Mouse (Mus musculus) forebrain, embryonic 14.5 days (tissue): Measurements from ENCODE around the gene BC051142. TPM values are rescaled to one million over a fixed set of nuclear protein-coding genes. Genes with fewer than 3 reads are reported as not detected.

Experiments
- ATAC-seq: fragments of 200-750 bp; cut with Nextera tagmentation; 2 replicates; pipeline ENCODE4 v1.8.0; 2017; ENCODE audit warnings: mild to moderate bottlenecking, moderate library complexity
- DNase-seq: peaks from one replicate; pipeline ENCODE4 v3.0.0-alpha.2; 2015; ENCODE audit warnings: low spot score
- H3K27ac ChIP-seq: fragments of 300-500 bp; sonication (generic); 2 replicates; pipeline ENCODE4 v1.5.1; 2014; ENCODE audit warnings: low read depth, mild to moderate bottlenecking, control low read depth, low read length, moderate library complexity
- H3K27me3 ChIP-seq: fragments of 300-500 bp; sonication (generic); replicated peaks from 2 replicates; pipeline ENCODE4 v1.6.1; 2014; ENCODE audit warnings: low read length, control low read depth, mixed read lengths; ENCODE audit not compliant: control insufficient read depth, insufficient read depth
- H3K36me3 ChIP-seq: fragments of 300-500 bp; sonication (generic); 2 replicates; pipeline ENCODE4 v1.6.1; 2014; ENCODE audit warnings: low read length, control low read depth; ENCODE audit not compliant: control insufficient read depth, insufficient read depth
- H3K4me1 ChIP-seq: fragments of 300-500 bp; sonication (generic); 2 replicates; pipeline ENCODE4 v1.6.1; 2014; ENCODE audit warnings: antibody characterized with exemption, low read length, control low read depth; ENCODE audit not compliant: control insufficient read depth, insufficient read depth
- H3K4me2 ChIP-seq: fragments of 300-500 bp; sonication (generic); 2 replicates; pipeline ENCODE4 v1.6.1; 2014; ENCODE audit warnings: mild to moderate bottlenecking, control low read depth, low read length
- H3K4me3 ChIP-seq: fragments of 300-500 bp; sonication (generic); 2 replicates; pipeline ENCODE4 v1.5.1; 2014; ENCODE audit warnings: low read depth, low read length, control low read depth
- H3K9ac ChIP-seq: fragments of 300-500 bp; sonication (generic); 2 replicates; pipeline ENCODE4 v1.6.1; 2014; ENCODE audit warnings: mild to moderate bottlenecking, low read length, control low read depth, moderate library complexity
- H3K9me3 ChIP-seq: fragments of 300-500 bp; sonication (generic); replicated peaks from 2 replicates; pipeline ENCODE4 v1.6.1; 2016; ENCODE audit warnings: low read length, control low read depth, mixed read lengths; ENCODE audit not compliant: control insufficient read depth
- WGBS: fragments of 180-500 bp; shearing (Covaris S2); extraction: QIAGEN DNeasy Blood & Tissue Kit; methylation state at CpG from one replicate; pipeline ENCODE4 v1.1.7; 2014; 5-methylcytosine and 5-hydroxymethylcytosine counted together
- polyA plus RNA-seq: library from polyadenylated mRNA; unstranded; fragments of >200 nt; fragmentation: Nextera tagmentation; extraction: Ambion mirVana; gene quantifications from 2 replicates; pipeline ENCODE4 v1.2.1, GENCODE M21; 2014

The BC051142 gene
- polyA plus RNA-seq, 1 experiment from 2014 or later: 4.2 TPM

- ATAC-seq (no peak), DNase-seq (no peak)
- Histone ChIP-seq H3K9ac (no peak overlapping the region), H3K27me3 (no peaks in the 10 kb centered on the region), H3K27ac (no peak overlapping the region), H3K4me2 (no peak overlapping the region), H3K9me3 (no peaks in the 10 kb centered on the region), H3K4me3 (no peak overlapping the region), H3K36me3 (no peaks in the 10 kb centered on the region), H3K4me1 (no peaks in the 10 kb centered on the region)
- 87% methylated on average over 6 of the region's 6 CpGs for WGBS
Observed at GRCm38 (mm10) chr17:34373055-34373709, 25.4 kb upstream of the BC051142 start.

- no peaks in the 10 kb centered on the region for H3K27me3 ChIP-seq
- no peak within 1 kb of the TSS for H3K4me2 ChIP-seq
- no peak within 1 kb of the TSS for H3K9ac ChIP-seq
- H3K4me1 ChIP-seq: no peaks in the 10 kb centered on the region
- H3K36me3 ChIP-seq: no peaks in the 10 kb centered on the region
- no peak within 1 kb of the TSS for H3K27ac ChIP-seq
- whole genome bisulfite sequencing: 71% methylated on average over 2 of the region's 2 CpGs
- no peak within 1 kb of the TSS for H3K4me3 ChIP-seq
- ATAC-seq (no peak), DNase-seq (no peak)
- H3K9me3 ChIP-seq: no peaks in the 10 kb centered on the region
Observed at GRCm38 (mm10) chr17:34376847-34377246, 21.8 kb upstream of the BC051142 start, which contains the start of gene Btnl1. TSS of gene Btnl1 (plus strand) at chr17:34377132.

GRCm38 (mm10) chr17:34377450-34378209, 21.0 kb upstream of the BC051142 start:
- DNase-seq: no peak
- no peaks in the 10 kb centered on the region for H3K9me3 ChIP-seq
- no peaks in the 10 kb centered on the region for H3K27me3 ChIP-seq
- no peak overlapping the region for H3K4me3 ChIP-seq
- 59% methylated on average over 6 of the region's 6 CpGs for WGBS
- H3K9ac ChIP-seq: no peak overlapping the region
- H3K27ac ChIP-seq: no peak overlapping the region
- H3K4me2 ChIP-seq: no peak overlapping the region
- no peaks in the 10 kb centered on the region for H3K36me3 ChIP-seq
- no peaks in the 10 kb centered on the region for H3K4me1 ChIP-seq
- no peak for ATAC-seq

- Histone ChIP-seq H3K4me3 (no peak overlapping the region), H3K4me1 (no peaks in the 10 kb centered on the region), H3K27ac (no peak overlapping the region), H3K36me3 (no peaks in the 10 kb centered on the region), H3K4me2 (no peak overlapping the region), H3K27me3 (no peaks in the 10 kb centered on the region), H3K9me3 (no peaks in the 10 kb centered on the region), H3K9ac (no peak overlapping the region)
- 88% methylated on average over 2 of the region's 2 CpGs for WGBS
- no peak for ATAC-seq
- DNase-seq: no peak
Observed at GRCm38 (mm10) chr17:34378716-34379115, 19.9 kb upstream of the BC051142 start.

- H3K9ac ChIP-seq: no peak overlapping the region
- H3K4me2 ChIP-seq: no peak overlapping the region
- H3K27me3 ChIP-seq: no peaks in the 10 kb centered on the region
- no peaks in the 10 kb centered on the region for H3K36me3 ChIP-seq
- H3K4me1 ChIP-seq: no peaks in the 10 kb centered on the region
- no peak overlapping the region for H3K27ac ChIP-seq
- no peak overlapping the region for H3K4me3 ChIP-seq
- DNase-seq (no peak), ATAC-seq (no peak)
- H3K9me3 ChIP-seq: no peaks in the 10 kb centered on the region
- 82% methylated on average over 7 of the region's 7 CpGs for WGBS
Observed at GRCm38 (mm10) chr17:34379451-34379850, 19.2 kb upstream of the BC051142 start.

GRCm38 (mm10) chr17:34381876-34382275, 16.7 kb upstream of the BC051142 start:
- Histone ChIP-seq H3K9ac (no peak overlapping the region), H3K4me1 (no peaks in the 10 kb centered on the region), H3K4me3 (no peak overlapping the region), H3K36me3 (no peaks in the 10 kb centered on the region), H3K27me3 (no peaks in the 10 kb centered on the region), H3K27ac (no peak overlapping the region), H3K9me3 (no peaks in the 10 kb centered on the region), H3K4me2 (no peak overlapping the region)
- WGBS: 64% methylated on average over 11 of the region's 11 CpGs
- ATAC-seq (no peak), DNase-seq (no peak)

- 70% methylated on average over 7 of the region's 7 CpGs for WGBS
- no peak overlapping the region for H3K4me3 ChIP-seq
- ATAC-seq: no peak
- H3K9ac ChIP-seq: no peak overlapping the region
- no peak for DNase-seq
- no peaks in the 10 kb centered on the region for H3K9me3 ChIP-seq
- no peaks in the 10 kb centered on the region for H3K27me3 ChIP-seq
- no peak overlapping the region for H3K4me2 ChIP-seq
- no peak overlapping the region for H3K27ac ChIP-seq
- no peaks in the 10 kb centered on the region for H3K4me1 ChIP-seq
- H3K36me3 ChIP-seq: no peaks in the 10 kb centered on the region
Observed at GRCm38 (mm10) chr17:34383212-34383611, 15.4 kb upstream of the BC051142 start.

GRCm38 (mm10) chr17:34384699-34385098, 13.9 kb upstream of the BC051142 start:
- Histone ChIP-seq H3K9ac (no peak overlapping the region), H3K4me1 (no peaks in the 10 kb centered on the region), H3K9me3 (no peaks in the 10 kb centered on the region), H3K4me3 (no peak overlapping the region), H3K27me3 (no peaks in the 10 kb centered on the region), H3K36me3 (no peaks in the 10 kb centered on the region), H3K27ac (no peak overlapping the region), H3K4me2 (no peak overlapping the region)
- DNase-seq: no peak
- WGBS: 72% methylated on average over 3 of the region's 3 CpGs
- ATAC-seq: no peak

GRCm38 (mm10) chr17:34386656-34387055, 12.0 kb upstream of the BC051142 start:
- Histone ChIP-seq H3K9me3 (no peaks in the 10 kb centered on the region), H3K4me2 (no peak overlapping the region), H3K27ac (no peak overlapping the region), H3K36me3 (no peaks in the 10 kb centered on the region), H3K9ac (no peak overlapping the region), H3K4me1 (no peaks in the 10 kb centered on the region), H3K27me3 (0 out of 2 replicates have a peak, but pooled peaks cover 2% of the 10 kb centered on the region), H3K4me3 (no peak overlapping the region)
- WGBS: 74% methylated on average over 2 of the region's 2 CpGs
- no peak for DNase-seq
- no peak for ATAC-seq
